Mouse (Mus musculus): Measurements from ENCODE around the gene Gm47841. TPM values are rescaled to one million over a fixed set of nuclear protein-coding genes. Genes with fewer than 3 reads are reported as not detected.

Gm47841 gene
- polyA plus RNA-seq, 1 experiment from 2014 or later, result not detected

DNA sequence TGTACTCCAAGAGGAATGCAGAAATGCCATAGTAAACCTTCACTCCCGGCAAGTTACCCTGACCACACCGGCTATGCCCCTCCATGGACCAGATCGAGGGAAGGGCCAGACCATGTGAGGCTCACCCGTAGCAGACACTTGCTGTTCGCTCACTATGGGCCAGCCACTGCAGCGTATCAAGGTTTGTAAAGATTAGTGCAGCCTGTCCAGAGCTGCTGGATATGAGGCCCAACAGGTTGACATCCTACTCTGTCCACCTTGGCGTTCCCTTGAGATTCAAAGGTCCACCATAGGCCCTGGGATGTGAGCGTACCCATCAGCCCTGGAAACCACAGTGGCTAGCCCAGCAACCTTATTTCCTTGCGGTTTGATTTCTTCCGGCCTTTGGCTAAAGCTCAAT lies 7.3 kb upstream of the Gm47841 start:
- ATAC-seq (ENCODE audit: low read depth), result no peak
- H3K4me2 ChIP-seq, result no peak overlapping the region
- H3K36me3 ChIP-seq, result no peaks in the 10 kb centered on the region
- DNase-seq, result no peak
- no peak overlapping the region for H3K27ac ChIP-seq
- H3K27me3 ChIP-seq, result peaks cover 79% of the 10 kb centered on the region
- H3K9me3 ChIP-seq (replicated peaks), result no peaks in the 10 kb centered on the region
- H3K4me1 ChIP-seq (replicated peaks), result peaks cover 7% of the 10 kb centered on the region; the same call in 1 of the 2 replicates
- WGBS (ENCODE audit: insufficient replicate concordance), result 63% methylated on average over 10 of the region's 10 CpGs
- no peak overlapping the region for H3K9ac ChIP-seq
- H3K4me3 ChIP-seq (replicated peaks), result no peak overlapping the region

DNA sequence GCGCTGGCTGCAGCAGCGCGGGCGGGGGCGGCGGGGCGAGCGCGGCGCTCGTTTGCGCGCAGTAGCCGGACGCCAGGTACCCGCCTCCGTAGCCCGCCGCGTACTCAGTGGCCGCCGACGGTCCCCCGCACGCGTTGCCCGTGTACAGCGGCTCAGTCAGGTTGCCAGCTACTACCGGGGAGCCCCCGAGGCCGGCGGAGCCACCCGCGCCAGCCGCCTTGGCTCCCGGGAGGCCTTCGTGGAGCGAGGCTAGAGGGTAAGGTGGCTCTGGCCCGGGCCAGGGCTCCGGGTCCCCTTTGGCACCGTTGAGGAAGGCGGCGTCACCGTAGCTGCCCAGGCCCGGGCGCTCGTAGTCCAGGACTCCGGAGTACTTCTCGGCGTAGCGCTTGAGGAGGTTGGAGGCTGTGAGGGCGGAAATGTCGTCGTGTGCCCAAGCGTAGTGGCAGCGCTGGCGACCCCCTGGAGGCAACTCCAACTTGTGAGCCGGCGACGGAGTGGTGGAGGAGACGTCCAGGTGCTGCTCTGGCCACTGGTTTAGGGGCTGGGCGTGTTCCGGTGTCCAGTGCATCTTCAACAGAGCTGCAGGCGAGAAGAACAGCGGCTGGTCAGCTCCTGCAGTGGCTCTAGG lies 6.7 kb upstream of the Gm47841 start:
- H3K9me3 ChIP-seq (replicated peaks), result no peaks in the 10 kb centered on the region
- no peak overlapping the region for H3K27ac ChIP-seq
- no peaks in the 10 kb centered on the region for H3K36me3 ChIP-seq
- peaks cover 7% of the 10 kb centered on the region; the same call in 1 of the 2 replicates for H3K4me1 ChIP-seq (replicated peaks)
- 15% methylated on average over 54 of the region's 65 CpGs for WGBS (ENCODE audit: insufficient replicate concordance)
- peaks cover 85% of the 10 kb centered on the region for H3K27me3 ChIP-seq
- DNase-seq (no peak), ATAC-seq (ENCODE audit: low read depth) (no peak)
- peak overlapping the region; percentile 55 for H3K4me2 ChIP-seq
- no peak overlapping the region for H3K9ac ChIP-seq
- H3K4me3 ChIP-seq (replicated peaks), result peak overlapping the region; percentile 35

DNA sequence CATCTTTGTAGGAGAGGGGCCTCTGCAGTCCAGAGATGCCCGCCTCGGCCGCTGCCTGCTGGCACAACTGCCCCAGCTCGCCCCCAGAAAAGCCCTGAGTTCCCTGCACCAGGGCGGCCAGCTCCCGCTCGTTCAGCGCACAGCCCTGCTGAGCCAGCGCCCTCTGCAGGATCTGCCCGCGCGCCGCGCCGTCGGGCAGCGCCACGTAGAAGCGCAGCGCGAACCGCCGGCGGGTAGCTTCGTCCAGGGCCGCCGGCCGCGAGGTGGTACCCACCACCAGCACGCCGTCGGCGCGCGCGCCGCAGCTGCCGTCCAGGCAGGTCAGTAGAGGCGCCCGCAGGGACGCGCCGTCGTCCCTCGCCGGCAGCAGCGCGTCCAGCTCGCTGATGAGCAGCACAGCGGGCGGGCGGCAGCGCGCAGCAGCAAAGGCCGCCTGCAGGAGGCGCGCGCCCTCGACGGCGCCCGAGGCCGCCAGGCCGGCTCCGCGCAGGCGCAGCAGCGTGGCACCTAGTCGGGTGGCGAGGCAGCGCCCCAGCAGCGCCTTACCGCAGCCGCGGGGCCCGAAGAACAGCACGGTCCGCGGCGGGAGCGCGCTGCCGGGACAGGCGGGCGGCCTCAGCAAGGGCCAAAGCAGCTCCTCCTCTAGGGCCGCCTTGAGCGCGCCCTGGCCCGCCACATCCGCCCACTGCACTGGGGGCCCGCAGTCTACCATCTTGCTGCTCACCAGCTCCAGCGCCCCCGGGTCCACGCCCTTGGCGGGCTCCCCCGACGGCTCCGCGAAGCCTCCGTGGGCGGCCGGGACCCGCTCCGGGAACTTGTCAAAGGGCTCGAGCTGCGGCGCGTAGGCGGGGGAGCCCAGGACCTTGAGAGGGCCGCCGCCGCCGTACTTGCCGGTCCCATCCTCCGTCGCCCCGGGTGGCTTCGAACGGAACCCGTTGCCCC lies 5.6 kb upstream of the Gm47841 start:
- H3K4me1 ChIP-seq (replicated peaks), result peaks cover 7% of the 10 kb centered on the region; the same call in 1 of the 2 replicates
- WGBS (ENCODE audit: insufficient replicate concordance), result 18% methylated on average over 120 of the region's 120 CpGs
- ATAC-seq (ENCODE audit: low read depth) (no peak), DNase-seq (no peak)
- no peaks in the 10 kb centered on the region for H3K36me3 ChIP-seq
- H3K9ac ChIP-seq, result no peak overlapping the region
- no peak overlapping the region for H3K27ac ChIP-seq
- H3K9me3 ChIP-seq (replicated peaks), result no peaks in the 10 kb centered on the region
- H3K4me3 ChIP-seq (replicated peaks), result peak overlapping the region; percentile 35
- peak overlapping the region; percentile 55 for H3K4me2 ChIP-seq
- H3K27me3 ChIP-seq, result peaks cover 96% of the 10 kb centered on the region

DNA sequence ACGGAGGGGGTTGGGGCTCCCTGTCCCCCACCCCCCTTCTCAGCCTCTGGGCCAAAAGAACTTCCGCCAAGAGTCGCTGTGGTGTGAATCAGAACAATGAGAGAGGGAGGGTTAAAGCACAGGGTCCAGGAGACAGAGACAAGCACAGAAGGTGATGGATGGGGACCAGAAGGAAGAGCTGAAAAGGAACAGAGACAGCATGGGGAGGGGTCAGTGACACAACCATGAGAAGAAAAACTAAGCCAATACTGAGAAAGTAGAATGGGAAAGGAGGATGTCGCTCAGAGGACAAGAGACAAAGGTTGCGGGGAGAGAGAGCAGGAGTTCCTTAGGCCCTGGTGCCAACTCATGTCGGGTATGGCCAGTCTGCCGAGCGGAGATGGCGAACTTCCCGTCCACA lies 4.7 kb upstream of the Gm47841 start:
- H3K27ac ChIP-seq, result no peak overlapping the region
- no peaks in the 10 kb centered on the region for H3K9me3 ChIP-seq (replicated peaks)
- peaks cover 7% of the 10 kb centered on the region; the same call in 1 of the 2 replicates for H3K4me1 ChIP-seq (replicated peaks)
- H3K36me3 ChIP-seq, result no peaks in the 10 kb centered on the region
- ATAC-seq (ENCODE audit: low read depth) (no peak), DNase-seq (no peak)
- no peak overlapping the region for H3K4me3 ChIP-seq (replicated peaks)
- H3K4me2 ChIP-seq, result no peak overlapping the region
- no peak overlapping the region for H3K9ac ChIP-seq
- peaks cover 99% of the 10 kb centered on the region for H3K27me3 ChIP-seq
- 52% methylated on average over 10 of the region's 10 CpGs for WGBS (ENCODE audit: insufficient replicate concordance)

DNA sequence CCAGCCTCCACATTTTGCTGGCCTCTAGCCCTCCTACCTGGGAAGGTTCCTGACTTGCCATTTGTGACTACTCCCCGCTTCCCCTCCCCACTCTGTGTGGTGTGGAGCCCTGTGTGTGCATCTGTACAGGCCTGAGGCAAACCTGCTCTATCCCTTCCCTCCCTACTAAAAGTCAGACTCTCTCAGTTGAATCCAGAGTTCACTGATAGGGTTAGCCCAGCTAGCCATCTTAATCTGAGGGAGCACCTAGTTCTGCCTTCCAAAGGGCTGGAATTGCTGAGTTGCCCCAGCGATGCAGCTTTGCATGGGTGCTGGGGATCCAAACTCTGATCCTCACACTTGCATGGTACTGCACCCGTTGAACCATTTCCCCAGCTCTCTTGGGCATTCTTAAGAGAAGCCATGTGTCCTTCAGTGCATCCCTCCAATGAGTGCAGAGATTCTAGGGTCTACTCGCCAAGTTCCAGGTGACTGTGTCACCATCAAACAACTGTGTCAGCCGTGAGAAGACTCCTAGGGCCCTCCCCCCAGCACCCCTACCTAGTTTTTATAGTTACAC lies 1.2 kb upstream of the Gm47841 start:
- peaks cover 100% of the 10 kb centered on the region for H3K27me3 ChIP-seq
- DNase-seq (no peak), ATAC-seq (ENCODE audit: low read depth) (no peak)
- WGBS (ENCODE audit: insufficient replicate concordance), result 40% methylated on average over 5 of the region's 5 CpGs
- H3K4me3 ChIP-seq (replicated peaks), result no peak overlapping the region
- H3K9me3 ChIP-seq (replicated peaks), result no peaks in the 10 kb centered on the region
- no peak overlapping the region for H3K4me2 ChIP-seq
- no peaks in the 10 kb centered on the region for H3K36me3 ChIP-seq
- H3K9ac ChIP-seq, result no peak overlapping the region
- H3K27ac ChIP-seq, result no peak overlapping the region
- no peaks in the 10 kb centered on the region for H3K4me1 ChIP-seq (replicated peaks)

DNA sequence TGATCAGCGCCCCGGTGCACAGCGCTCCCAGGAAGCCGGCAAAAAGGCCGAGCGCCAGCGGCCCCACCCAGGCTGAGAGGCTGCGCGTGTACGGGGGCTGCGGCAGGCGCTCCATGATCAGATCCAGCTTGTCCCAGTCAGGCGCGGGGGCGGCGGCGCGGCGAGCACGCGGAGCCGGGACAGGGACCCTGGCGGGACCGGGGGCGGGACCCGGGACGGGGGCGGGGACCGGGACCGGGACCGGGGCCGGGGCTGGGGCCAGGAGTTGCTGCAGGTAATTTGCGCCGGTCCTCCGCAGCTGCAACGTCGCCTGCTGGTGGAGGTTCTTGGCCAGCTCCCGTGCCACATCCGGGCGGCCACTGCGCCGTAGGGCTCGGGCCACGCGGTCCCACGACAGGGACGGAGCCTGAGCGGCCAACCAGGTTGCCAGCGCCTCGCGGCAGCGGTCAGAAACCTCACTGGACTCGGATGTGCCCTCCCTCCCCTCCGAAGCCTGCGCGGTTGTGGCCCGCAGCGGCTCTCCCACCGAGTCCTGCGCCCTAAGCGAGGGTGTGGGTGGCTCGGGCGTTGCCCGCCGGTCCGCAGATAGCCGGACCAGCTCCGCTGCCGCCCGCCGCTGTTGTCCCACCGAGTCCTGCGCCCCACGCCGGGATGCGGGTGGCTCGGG lies 537 bp downstream of the Gm47841 start:
- H3K4me1 ChIP-seq (replicated peaks), result no peaks in the 10 kb centered on the region
- H3K9me3 ChIP-seq (replicated peaks), result no peaks in the 10 kb centered on the region
- H3K27me3 ChIP-seq, result peaks cover 97% of the 10 kb centered on the region
- H3K27ac ChIP-seq, result no peak overlapping the region
- under 1% methylated on average over 67 of the region's 77 CpGs for WGBS (ENCODE audit: insufficient replicate concordance)
- H3K4me2 ChIP-seq, result peak overlapping the region; percentile 62
- no peaks in the 10 kb centered on the region for H3K36me3 ChIP-seq
- ATAC-seq (ENCODE audit: low read depth) (no peak), DNase-seq (no peak)
- H3K9ac ChIP-seq, result no peak overlapping the region
- H3K4me3 ChIP-seq (replicated peaks), result peak overlapping the region; percentile 40

DNA sequence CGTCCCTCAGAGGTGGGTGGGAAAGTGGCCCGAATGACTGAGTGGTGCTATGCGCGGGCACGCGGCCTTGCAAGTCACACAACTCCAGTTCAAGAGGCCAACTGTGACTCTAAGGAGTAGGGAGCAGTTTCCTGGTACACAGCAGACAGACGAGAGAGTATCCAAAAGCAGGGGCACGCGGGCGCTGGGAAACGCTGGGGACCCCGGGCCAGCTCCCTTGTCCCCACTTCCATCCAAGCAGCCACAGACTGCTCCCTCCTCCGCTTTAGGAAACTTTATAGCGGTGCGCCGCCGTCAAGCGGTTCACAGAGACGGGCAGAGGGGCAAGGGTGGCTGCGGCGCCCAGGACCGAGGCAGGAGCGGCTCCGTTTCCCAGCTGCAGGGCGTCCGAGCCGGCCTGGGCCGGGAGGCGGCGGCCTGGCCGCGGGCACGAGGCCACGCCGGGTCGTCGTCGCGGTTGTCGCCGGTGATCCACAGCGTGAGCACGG lies 1.1 kb downstream of the Gm47841 start:
- DNase-seq, result no peak
- WGBS (ENCODE audit: insufficient replicate concordance), result 2% methylated on average over 43 of the region's 43 CpGs
- Histone ChIP-seq H3K4me3 (replicated peaks) (peak overlapping the region; percentile 40), H3K27me3 (peaks cover 96% of the 10 kb centered on the region), H3K4me2 (peak overlapping the region; percentile 62), H3K36me3 (no peaks in the 10 kb centered on the region), H3K9me3 (replicated peaks) (no peaks in the 10 kb centered on the region), H3K27ac (no peak overlapping the region), H3K9ac (no peak overlapping the region), H3K4me1 (replicated peaks) (no peaks in the 10 kb centered on the region)
- ATAC-seq (ENCODE audit: low read depth), result no peak

DNA sequence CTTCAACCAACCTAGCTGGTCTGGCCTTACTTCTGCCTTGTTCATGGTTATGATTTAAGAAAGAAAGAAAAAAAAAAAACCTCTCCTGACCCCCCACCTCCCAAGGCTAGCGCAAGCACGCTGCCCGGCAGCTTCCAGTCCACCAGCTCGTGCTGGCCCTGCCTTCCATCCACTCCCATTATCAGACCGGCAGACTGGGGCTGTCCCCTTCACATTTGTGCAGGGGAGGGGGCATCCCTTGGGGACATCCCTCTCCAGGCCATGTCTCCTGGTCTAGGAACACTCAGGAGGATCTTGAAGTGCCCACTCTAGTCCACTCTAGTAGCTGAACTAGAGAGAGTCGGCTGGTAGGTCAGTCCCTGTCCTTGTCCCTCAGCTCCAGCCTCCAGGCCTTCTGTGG lies 2.7 kb downstream of the Gm47841 start:
- no peak overlapping the region for H3K4me2 ChIP-seq
- H3K4me3 ChIP-seq (replicated peaks), result no peak overlapping the region
- H3K36me3 ChIP-seq, result no peaks in the 10 kb centered on the region
- H3K9ac ChIP-seq, result no peak overlapping the region
- H3K27me3 ChIP-seq, result peaks cover 96% of the 10 kb centered on the region
- H3K4me1 ChIP-seq (replicated peaks), result no peaks in the 10 kb centered on the region
- no peak for ATAC-seq (ENCODE audit: low read depth)
- no peak overlapping the region for H3K27ac ChIP-seq
- no peak for DNase-seq
- H3K9me3 ChIP-seq (replicated peaks), result no peaks in the 10 kb centered on the region
- 54% methylated on average over 6 of the region's 6 CpGs for WGBS (ENCODE audit: insufficient replicate concordance)

DNA sequence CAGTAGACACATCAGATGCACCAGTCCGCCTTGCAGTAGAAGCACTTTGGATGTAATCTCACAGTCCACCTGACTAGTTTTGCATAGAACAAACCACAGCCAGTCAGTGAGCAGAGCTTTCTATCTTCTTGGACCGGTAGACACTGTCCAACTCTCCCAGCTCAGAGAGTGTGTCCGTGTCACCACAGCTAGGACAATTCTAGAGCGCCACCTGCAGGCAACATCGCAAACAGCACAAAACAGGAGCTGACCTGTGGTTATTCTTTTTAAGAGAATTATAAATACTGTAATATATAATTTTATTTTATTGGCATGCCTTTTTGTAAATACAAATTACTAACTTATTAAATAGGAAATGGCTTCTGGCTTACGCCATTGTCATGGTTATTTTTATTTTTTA lies 4.6 kb downstream of the Gm47841 start:
- no peak overlapping the region for H3K4me2 ChIP-seq
- DNase-seq (no peak), ATAC-seq (ENCODE audit: low read depth) (no peak)
- no peak overlapping the region for H3K4me3 ChIP-seq (replicated peaks)
- H3K27me3 ChIP-seq, result peaks cover 94% of the 10 kb centered on the region
- no peak overlapping the region for H3K9ac ChIP-seq
- WGBS (ENCODE audit: insufficient replicate concordance), result 20% methylated on average over 6 of the region's 6 CpGs
- no peaks in the 10 kb centered on the region for H3K36me3 ChIP-seq
- no peak overlapping the region for H3K27ac ChIP-seq
- no peaks in the 10 kb centered on the region for H3K9me3 ChIP-seq (replicated peaks)
- H3K4me1 ChIP-seq (replicated peaks), result no peaks in the 10 kb centered on the region

DNA sequence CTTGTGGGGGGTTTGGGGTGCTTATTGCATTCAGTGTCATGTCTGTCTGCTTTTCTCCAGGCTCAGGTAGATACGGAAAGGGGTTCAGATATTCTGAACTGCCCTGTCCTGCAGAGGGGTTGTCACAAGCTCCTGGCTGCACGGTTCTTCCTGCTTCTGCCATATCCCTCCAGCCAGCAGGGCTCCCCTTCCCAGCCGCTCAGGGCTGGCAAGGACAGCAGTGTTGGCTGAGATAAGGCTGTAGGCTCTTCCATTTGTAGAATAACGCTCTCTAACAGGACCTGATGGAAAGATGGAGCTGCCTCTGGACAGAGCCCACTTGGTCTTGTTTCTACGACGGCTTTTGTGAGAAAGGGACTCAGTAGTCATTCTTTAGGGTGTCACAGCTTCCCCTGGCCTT lies 5.2 kb downstream of the Gm47841 start:
- WGBS (ENCODE audit: insufficient replicate concordance), result 37% methylated on average over 6 of the region's 6 CpGs
- no peaks in the 10 kb centered on the region for H3K9me3 ChIP-seq (replicated peaks)
- H3K4me3 ChIP-seq (replicated peaks), result no peak overlapping the region
- peaks cover 88% of the 10 kb centered on the region for H3K27me3 ChIP-seq
- no peaks in the 10 kb centered on the region for H3K36me3 ChIP-seq
- no peak for ATAC-seq (ENCODE audit: low read depth)
- no peak overlapping the region for H3K27ac ChIP-seq
- no peaks in the 10 kb centered on the region for H3K4me1 ChIP-seq (replicated peaks)
- DNase-seq, result no peak
- no peak overlapping the region for H3K4me2 ChIP-seq
- no peak overlapping the region for H3K9ac ChIP-seq

DNA sequence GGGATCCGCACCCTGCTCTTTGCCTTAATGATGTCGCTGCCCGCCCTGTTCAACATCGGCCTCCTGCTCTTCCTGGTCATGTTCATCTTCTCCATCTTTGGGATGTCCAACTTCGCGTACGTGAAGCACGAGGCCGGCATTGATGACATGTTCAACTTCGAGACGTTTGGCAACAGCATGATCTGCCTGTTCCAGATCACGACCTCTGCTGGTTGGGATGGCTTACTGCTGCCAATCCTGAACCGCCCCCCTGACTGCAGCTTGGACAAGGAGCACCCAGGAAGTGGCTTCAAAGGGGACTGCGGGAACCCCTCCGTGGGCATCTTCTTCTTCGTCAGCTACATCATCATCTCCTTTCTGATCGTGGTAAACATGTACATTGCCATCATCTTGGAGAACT lies 7.5 kb downstream of the Gm47841 start:
- peaks cover 73% of the 10 kb centered on the region for H3K27me3 ChIP-seq
- no peak overlapping the region for H3K9ac ChIP-seq
- no peak overlapping the region for H3K4me3 ChIP-seq (replicated peaks)
- no peak overlapping the region for H3K4me2 ChIP-seq
- no peak overlapping the region for H3K27ac ChIP-seq
- H3K9me3 ChIP-seq (replicated peaks), result no peaks in the 10 kb centered on the region
- no peaks in the 10 kb centered on the region for H3K36me3 ChIP-seq
- WGBS (ENCODE audit: insufficient replicate concordance), result 37% methylated on average over 17 of the region's 17 CpGs
- no peak for ATAC-seq (ENCODE audit: low read depth)
- H3K4me1 ChIP-seq (replicated peaks), result no peaks in the 10 kb centered on the region
- DNase-seq, result no peak
